Mouse (Mus musculus) C2C12 (cell line): ENCODE results near the gene Slc25a13.

Experiments
- CTCF ChIP-seq: IDR thresholded peaks from one replicate; pipeline ENCODE4 v1.5.1; 2011; ENCODE audit not compliant: control insufficient read depth, insufficient read depth, insufficient read length
- MYOD1 ChIP-seq: IDR thresholded peaks from one replicate; pipeline ENCODE4 v1.6.1; 2011; ENCODE audit warnings: low read depth; ENCODE audit not compliant: control insufficient read depth, insufficient read length

DNA sequence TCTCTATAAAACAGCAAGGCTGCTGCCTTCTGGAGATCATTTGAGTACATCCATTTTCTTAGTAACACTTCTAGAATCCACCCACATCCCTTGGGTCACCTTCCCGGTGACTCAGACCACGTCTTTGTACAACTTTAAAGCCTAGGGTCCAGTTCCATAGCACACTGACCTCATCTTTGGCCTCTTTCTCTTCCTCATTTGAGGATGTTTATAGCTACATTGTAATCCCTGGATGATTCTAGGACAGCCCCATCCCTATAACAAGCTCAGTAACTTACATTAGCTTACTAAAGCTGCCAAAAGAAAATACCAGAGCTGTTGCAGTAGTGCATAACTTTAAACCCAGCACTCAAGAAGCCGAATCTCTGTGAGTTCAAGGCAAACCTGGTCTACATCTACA is 3.6 kb upstream of the Slc25a13 start:
- TF ChIP-seq CTCF (no peak), MYOD1 (no peak)
